Mouse (Mus musculus): ENCODE measurements around the gene Map1b. TPM values are rescaled to one million over a fixed set of nuclear protein-coding genes. Genes with fewer than 3 reads are reported as not detected.

Map1b gene
- 0.12 and 0.35 TPM in 2 replicates for total RNA-seq (2017)

GRCm38 (mm10) chr13:99516448-99516881 lies at the start of gene Map1b:
Gene Map1b (minus strand): TSS chr13:99516540.
- ATAC-seq (ENCODE audit: extremely low read depth, insufficient number of reproducible peaks, low FRiP score, poor library complexity, severe bottlenecking): no peak

- no peak for ATAC-seq (ENCODE audit: extremely low read depth, insufficient number of reproducible peaks, low FRiP score, poor library complexity, severe bottlenecking)
Observed at GRCm38 (mm10) chr13:99564346-99564745, 48.0 kb upstream of the Map1b start.

GRCm38 (mm10) chr13:99563021-99563420 lies 46.7 kb upstream of the Map1b start:
- no peak for ATAC-seq (ENCODE audit: extremely low read depth, insufficient number of reproducible peaks, low FRiP score, poor library complexity, severe bottlenecking)

- ATAC-seq (ENCODE audit: extremely low read depth, insufficient number of reproducible peaks, low FRiP score, poor library complexity, severe bottlenecking): no peak
Observed at GRCm38 (mm10) chr13:99561843-99562550, 45.7 kb upstream of the Map1b start.

GRCm38 (mm10) chr13:99560674-99561639 lies 44.6 kb upstream of the Map1b start:
- ATAC-seq (ENCODE audit: extremely low read depth, insufficient number of reproducible peaks, low FRiP score, poor library complexity, severe bottlenecking): no peak

GRCm38 (mm10) chr13:99558216-99558906 lies 42.0 kb upstream of the Map1b start:
- peak; percentile 23; the same call in 1 of the 2 replicates for ATAC-seq (ENCODE audit: extremely low read depth, insufficient number of reproducible peaks, low FRiP score, poor library complexity, severe bottlenecking)

- no peak for ATAC-seq (ENCODE audit: extremely low read depth, insufficient number of reproducible peaks, low FRiP score, poor library complexity, severe bottlenecking)
Observed at GRCm38 (mm10) chr13:99557813-99558212, 41.5 kb upstream of the Map1b start.

GRCm38 (mm10) chr13:99557331-99557730 lies 41.0 kb upstream of the Map1b start:
- no peak for ATAC-seq (ENCODE audit: extremely low read depth, insufficient number of reproducible peaks, low FRiP score, poor library complexity, severe bottlenecking)

- ATAC-seq (ENCODE audit: extremely low read depth, insufficient number of reproducible peaks, low FRiP score, poor library complexity, severe bottlenecking): no peak
Observed at GRCm38 (mm10) chr13:99554960-99555359, 38.6 kb upstream of the Map1b start.

- ATAC-seq (ENCODE audit: extremely low read depth, insufficient number of reproducible peaks, low FRiP score, poor library complexity, severe bottlenecking): no peak
Observed at GRCm38 (mm10) chr13:99554466-99554865, 38.1 kb upstream of the Map1b start.

GRCm38 (mm10) chr13:99552381-99552780 lies 36.0 kb upstream of the Map1b start:
- ATAC-seq (ENCODE audit: extremely low read depth, insufficient number of reproducible peaks, low FRiP score, poor library complexity, severe bottlenecking): no peak

- no peak for ATAC-seq (ENCODE audit: extremely low read depth, insufficient number of reproducible peaks, low FRiP score, poor library complexity, severe bottlenecking)
Observed at GRCm38 (mm10) chr13:99550679-99551369, 34.5 kb upstream of the Map1b start.

GRCm38 (mm10) chr13:99550060-99550459 lies 33.7 kb upstream of the Map1b start:
- no peak for ATAC-seq (ENCODE audit: extremely low read depth, insufficient number of reproducible peaks, low FRiP score, poor library complexity, severe bottlenecking)

GRCm38 (mm10) chr13:99549584-99549983 lies 33.2 kb upstream of the Map1b start:
- no peak for ATAC-seq (ENCODE audit: extremely low read depth, insufficient number of reproducible peaks, low FRiP score, poor library complexity, severe bottlenecking)

GRCm38 (mm10) chr13:99546832-99547231 lies 30.5 kb upstream of the Map1b start:
- no peak for ATAC-seq (ENCODE audit: extremely low read depth, insufficient number of reproducible peaks, low FRiP score, poor library complexity, severe bottlenecking)

GRCm38 (mm10) chr13:99545201-99545600 lies 28.9 kb upstream of the Map1b start:
- no peak for ATAC-seq (ENCODE audit: extremely low read depth, insufficient number of reproducible peaks, low FRiP score, poor library complexity, severe bottlenecking)

GRCm38 (mm10) chr13:99541429-99542267 lies 25.3 kb upstream of the Map1b start:
- ATAC-seq (ENCODE audit: extremely low read depth, insufficient number of reproducible peaks, low FRiP score, poor library complexity, severe bottlenecking): no peak

GRCm38 (mm10) chr13:99539288-99539687 lies 22.9 kb upstream of the Map1b start:
- ATAC-seq (ENCODE audit: extremely low read depth, insufficient number of reproducible peaks, low FRiP score, poor library complexity, severe bottlenecking): no peak

All from neutrophil, adult 5-6 weeks (primary cell).